Mouse (Mus musculus): Measurements from ENCODE around the gene Msi2.

GRCm38 (mm10) chr11:88488941-88489724, 229.2 kb downstream of the Msi2 start:
- TF ChIP-seq CTCF (conservative IDR thresholded peaks at IDR 0.05; ENCODE audit: low read length) (no peak), NANOG (IDR thresholded peaks at IDR 0.05; ENCODE audit: borderline replicate concordance, low read length) (no peak)

Measured in E14TG2a.4 (cell line).